Mouse (Mus musculus) myocyte (in vitro differentiated cells): ENCODE data around the gene Tead3.

Source experiments
- CEBPB ChIP-seq: IDR thresholded peaks from 2 replicates; pipeline ENCODE4 v1.6.1; 2011; ENCODE audit warnings: mild to moderate bottlenecking, moderate library complexity; ENCODE audit not compliant: poor library complexity, insufficient read depth, severe bottlenecking
- E2F4 ChIP-seq: IDR thresholded peaks from one replicate; pipeline ENCODE4 v1.6.1; 2011; ENCODE audit warnings: mild to moderate bottlenecking, control low read depth, moderate library complexity; ENCODE audit not compliant: insufficient read depth
- MAX ChIP-seq: IDR thresholded peaks from one replicate; pipeline ENCODE4 v1.6.1; 2011; ENCODE audit warnings: low read depth, mild to moderate bottlenecking, control low read depth
- MYOD1 ChIP-seq, 3 experiments: IDR thresholded peaks; one replicate each; pipeline ENCODE4 v1.6.1; 2011; ENCODE audit warnings: control low read depth in 2 of 3, low read depth in 2 of 3, mild to moderate bottlenecking in 2 of 3, moderate library complexity in 1 of 3; ENCODE audit not compliant: insufficient read length in 2 of 3, control insufficient read depth in 1 of 3
- MYOG ChIP-seq, 3 experiments: IDR thresholded peaks; one replicate each; pipeline ENCODE4 v1.6.1; 2011; ENCODE audit warnings: control low read depth in 2 of 3, low read depth in 2 of 3, mild to moderate bottlenecking in 2 of 3; ENCODE audit not compliant: insufficient read length in 2 of 3, control insufficient read depth in 1 of 3, insufficient read depth in 1 of 3
- POLR2A ChIP-seq: IDR thresholded peaks from one replicate; pipeline ENCODE4 v1.6.1; 2011; ENCODE audit warnings: low read depth, mild to moderate bottlenecking, control low read depth, moderate library complexity; ENCODE audit not compliant: insufficient read length
- POLR2AphosphoS2 ChIP-seq: IDR thresholded peaks from one replicate; pipeline ENCODE4 v1.6.1; 2011; ENCODE audit warnings: low read depth, control low read depth; ENCODE audit not compliant: insufficient read length
- SRF ChIP-seq: IDR thresholded peaks from one replicate; pipeline ENCODE4 v1.6.1; 2011; ENCODE audit warnings: low read depth; ENCODE audit not compliant: control insufficient read depth, insufficient read length
- TCF12 ChIP-seq: IDR thresholded peaks from one replicate; pipeline ENCODE4 v1.6.1; 2011; ENCODE audit warnings: mild to moderate bottlenecking, control low read depth; ENCODE audit not compliant: poor library complexity, insufficient read depth, severe bottlenecking
- USF1 ChIP-seq: IDR thresholded peaks from one replicate; pipeline ENCODE4 v1.6.1; 2011; ENCODE audit warnings: low read depth, mild to moderate bottlenecking, control low read depth, moderate library complexity

DNA sequence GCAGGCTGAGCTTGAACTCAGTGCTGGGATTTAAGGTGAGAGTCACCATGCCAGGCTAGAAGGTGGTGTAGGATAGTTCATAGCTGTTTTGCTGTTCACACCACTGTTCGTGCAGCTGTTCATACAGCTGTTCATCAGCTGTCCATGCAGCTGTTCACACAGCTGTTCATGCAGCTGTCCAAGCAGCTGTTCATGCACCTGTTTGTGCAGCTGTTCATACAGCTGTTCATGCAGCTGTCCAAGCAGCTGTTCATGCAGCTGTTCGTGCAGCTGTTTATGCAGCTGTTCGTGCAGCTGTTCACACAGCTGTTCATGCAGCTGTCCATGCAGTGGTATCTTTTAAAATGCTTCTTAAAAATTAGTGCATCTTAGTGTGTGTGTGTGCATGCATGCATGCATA lies 37.9 kb upstream of the Tead3 start:
- TF ChIP-seq MAX (no peak), MYOD1 (IDR thresholded peaks at IDR 0.05; ENCODE audit: control insufficient read depth in 1 of 3, insufficient read length in 2 of 3, low read depth in 2 of 3) (peak in 2 of 3 experiments; percentile 93 to 96), USF1 (no peak), POLR2AphosphoS2 (no peak), POLR2A (no peak), TCF12 (peak; percentile 84), MYOG (IDR thresholded peaks at IDR 0.05; ENCODE audit: control insufficient read depth in 1 of 3, insufficient read depth in 1 of 3, insufficient read length in 2 of 3, low read depth in 2 of 3) (peak in 2 of 3 experiments; percentile 78 to 79), CEBPB (no peak), E2F4 (no peak), SRF (no peak)
